Mouse (Mus musculus) hindbrain, embryonic 15.5 days (tissue): Measurements from ENCODE around the gene Kcnab1. TPM values are rescaled to one million over a fixed set of nuclear protein-coding genes. Genes with fewer than 3 reads are reported as not detected.

Experiments
- ATAC-seq: fragments of 200-750 bp; cut with Nextera tagmentation; 2 replicates; pipeline ENCODE4 v1.8.0; 2017; ENCODE audit warnings: low read depth, moderate number of reproducible peaks, moderate TSS enrichment; ENCODE audit not compliant: low FRiP score
- H3K27ac ChIP-seq: fragments of 300-500 bp; sonication (generic); replicated peaks from 2 replicates; pipeline ENCODE4 v1.5.1; 2015; ENCODE audit warnings: mild to moderate bottlenecking, inconsistent platforms
- H3K27me3 ChIP-seq: fragments of 300-500 bp; sonication (generic); 2 replicates; pipeline ENCODE4 v1.6.1; 2015; ENCODE audit warnings: control low read depth, inconsistent platforms
- H3K36me3 ChIP-seq: fragments of 300-500 bp; sonication (generic); 2 replicates; pipeline ENCODE4 v1.6.1; 2015; ENCODE audit warnings: control low read depth, inconsistent platforms
- H3K4me1 ChIP-seq: fragments of 300-500 bp; sonication (generic); replicated peaks from 2 replicates; pipeline ENCODE4 v1.6.1; 2015; ENCODE audit warnings: control low read depth, inconsistent platforms
- H3K4me2 ChIP-seq: fragments of 300-500 bp; sonication (generic); 2 replicates; pipeline ENCODE4 v1.6.1; 2015; ENCODE audit warnings: moderate library complexity, mild to moderate bottlenecking, inconsistent platforms
- H3K4me3 ChIP-seq: fragments of 300-500 bp; sonication (generic); 2 replicates; pipeline ENCODE4 v1.5.1; 2015; ENCODE audit warnings: mild to moderate bottlenecking, inconsistent platforms
- H3K9ac ChIP-seq: fragments of 300-500 bp; sonication (generic); 2 replicates; pipeline ENCODE4 v1.6.1; 2015; ENCODE audit warnings: inconsistent platforms
- H3K9me3 ChIP-seq: fragments of 300-500 bp; sonication (generic); 2 replicates; pipeline ENCODE4 v1.6.1; 2016; ENCODE audit warnings: control low read depth, inconsistent platforms
- WGBS: fragments of 180-500 bp; shearing (Covaris S2); methylation state at CpG from one replicate; pipeline ENCODE4 v1.1.7; 2015; 5-methylcytosine and 5-hydroxymethylcytosine counted together
- polyA plus RNA-seq: library from polyadenylated mRNA; unstranded; fragments of >200 nt; fragmentation: Nextera tagmentation; extraction: Ambion mirVana; gene quantifications from 2 replicates; pipeline ENCODE4 v1.2.1, GENCODE M21; 2015

The Kcnab1 gene
- polyA plus RNA-seq, 1 experiment from 2014 or later = 9.6 TPM

- no peak overlapping the region for H3K9ac ChIP-seq
- H3K4me3 ChIP-seq = no peak overlapping the region
- no peaks in the 10 kb centered on the region for H3K27me3 ChIP-seq
- no peak overlapping the region for H3K4me2 ChIP-seq
- ATAC-seq = no peak
- no peaks in the 10 kb centered on the region for H3K9me3 ChIP-seq
- H3K27ac ChIP-seq = no peak overlapping the region
- H3K36me3 ChIP-seq = no peaks in the 10 kb centered on the region
- 64% methylated on average over 2 of the region's 2 CpGs for WGBS
- no peaks in the 10 kb centered on the region for H3K4me1 ChIP-seq
Measured at GRCm38 (mm10) chr3:65213725-65214124, 104.5 kb downstream of the Kcnab1 start.

GRCm38 (mm10) chr3:65214635-65215034 is 105.5 kb downstream of the Kcnab1 start:
- H3K9me3 ChIP-seq = no peaks in the 10 kb centered on the region
- H3K27me3 ChIP-seq = no peaks in the 10 kb centered on the region
- ATAC-seq = no peak
- no peaks in the 10 kb centered on the region for H3K36me3 ChIP-seq
- H3K4me3 ChIP-seq = no peak overlapping the region
- H3K9ac ChIP-seq = no peak overlapping the region
- 87% methylated on average over 2 of the region's 2 CpGs for WGBS
- H3K4me1 ChIP-seq = no peaks in the 10 kb centered on the region
- no peak overlapping the region for H3K4me2 ChIP-seq
- no peak overlapping the region for H3K27ac ChIP-seq

- Histone ChIP-seq H3K4me3 (no peak overlapping the region), H3K27ac (no peak overlapping the region), H3K9me3 (no peaks in the 10 kb centered on the region), H3K9ac (no peak overlapping the region), H3K4me2 (no peak overlapping the region), H3K36me3 (no peaks in the 10 kb centered on the region), H3K27me3 (no peaks in the 10 kb centered on the region), H3K4me1 (no peaks in the 10 kb centered on the region)
- no peak for ATAC-seq
- 76% methylated on average over 7 of the region's 7 CpGs for WGBS
Measured at GRCm38 (mm10) chr3:65217673-65218579, 108.7 kb downstream of the Kcnab1 start.

- H3K4me1 ChIP-seq = no peaks in the 10 kb centered on the region
- no peak for ATAC-seq
Measured at GRCm38 (mm10) chr3:65220287-65220686, 111.1 kb downstream of the Kcnab1 start.

GRCm38 (mm10) chr3:65223635-65224034 is 114.5 kb downstream of the Kcnab1 start:
- Histone ChIP-seq H3K36me3 (no peaks in the 10 kb centered on the region), H3K4me3 (no peak overlapping the region), H3K9me3 (no peaks in the 10 kb centered on the region), H3K4me1 (no peaks in the 10 kb centered on the region), H3K4me2 (no peak overlapping the region), H3K9ac (no peak overlapping the region), H3K27ac (no peak overlapping the region), H3K27me3 (no peaks in the 10 kb centered on the region)
- 95% methylated on average over 2 of the region's 2 CpGs for WGBS
- no peak for ATAC-seq

More at GRCm38 (mm10) chr3:65220287-65220686, 111.1 kb downstream of the Kcnab1 start:
- no peaks in the 10 kb centered on the region for H3K9me3 ChIP-seq
- no peaks in the 10 kb centered on the region for H3K36me3 ChIP-seq
- no peak overlapping the region for H3K4me3 ChIP-seq
- H3K9ac ChIP-seq = no peak overlapping the region
- H3K4me2 ChIP-seq = no peak overlapping the region
- H3K27me3 ChIP-seq = no peaks in the 10 kb centered on the region
- no peak overlapping the region for H3K27ac ChIP-seq

GRCm38 (mm10) chr3:65230978-65231377 is 121.8 kb downstream of the Kcnab1 start:
- H3K9ac ChIP-seq = no peak overlapping the region
- H3K4me2 ChIP-seq = no peak overlapping the region
- no peaks in the 10 kb centered on the region for H3K27me3 ChIP-seq
- H3K4me1 ChIP-seq = no peaks in the 10 kb centered on the region
- no peak overlapping the region for H3K27ac ChIP-seq
- no peak for ATAC-seq
- H3K9me3 ChIP-seq = no peaks in the 10 kb centered on the region; the same call in 1 of the 2 replicates
- no peaks in the 10 kb centered on the region for H3K36me3 ChIP-seq
- no peak overlapping the region for H3K4me3 ChIP-seq
- 21% methylated on average over 1 of the region's 1 CpGs for WGBS

- H3K4me2 ChIP-seq = no peak overlapping the region
- no peaks in the 10 kb centered on the region for H3K36me3 ChIP-seq
- no peak overlapping the region for H3K4me3 ChIP-seq
- ATAC-seq = no peak
- WGBS = 76% methylated on average over 11 of the region's 11 CpGs
- H3K27me3 ChIP-seq = no peaks in the 10 kb centered on the region
- no peak overlapping the region for H3K27ac ChIP-seq
- no peaks in the 10 kb centered on the region for H3K4me1 ChIP-seq
- H3K9me3 ChIP-seq = no peaks in the 10 kb centered on the region; the same call in 1 of the 2 replicates
- H3K9ac ChIP-seq = no peak overlapping the region
Measured at GRCm38 (mm10) chr3:65231419-65232090, 122.4 kb downstream of the Kcnab1 start.

GRCm38 (mm10) chr3:65249023-65249422 is 139.8 kb downstream of the Kcnab1 start:
- Histone ChIP-seq H3K9me3 (no peaks in the 10 kb centered on the region), H3K36me3 (no peaks in the 10 kb centered on the region), H3K4me3 (no peak overlapping the region), H3K27ac (no peak overlapping the region), H3K4me1 (no peaks in the 10 kb centered on the region), H3K27me3 (no peaks in the 10 kb centered on the region), H3K4me2 (no peak overlapping the region), H3K9ac (no peak overlapping the region)
- ATAC-seq = no peak
- WGBS = 68% methylated on average over 6 of the region's 6 CpGs

- Histone ChIP-seq H3K27me3 (no peaks in the 10 kb centered on the region), H3K9ac (no peak overlapping the region), H3K4me1 (no peaks in the 10 kb centered on the region), H3K27ac (no peak overlapping the region), H3K9me3 (no peaks in the 10 kb centered on the region), H3K4me3 (no peak overlapping the region), H3K36me3 (no peaks in the 10 kb centered on the region), H3K4me2 (no peak overlapping the region)
- 92% methylated on average over 4 of the region's 4 CpGs for WGBS
- ATAC-seq = no peak
Measured at GRCm38 (mm10) chr3:65260521-65260920, 151.3 kb downstream of the Kcnab1 start.

GRCm38 (mm10) chr3:65262506-65263422 is 153.6 kb downstream of the Kcnab1 start:
- H3K27me3 ChIP-seq = no peaks in the 10 kb centered on the region
- H3K4me2 ChIP-seq = no peak overlapping the region
- 87% methylated on average over 12 of the region's 12 CpGs for WGBS
- H3K36me3 ChIP-seq = no peaks in the 10 kb centered on the region
- no peak for ATAC-seq
- no peaks in the 10 kb centered on the region for H3K9me3 ChIP-seq
- H3K27ac ChIP-seq = no peak overlapping the region
- no peaks in the 10 kb centered on the region for H3K4me1 ChIP-seq
- H3K4me3 ChIP-seq = no peak overlapping the region
- H3K9ac ChIP-seq = no peak overlapping the region

GRCm38 (mm10) chr3:65273317-65273716 is 164.1 kb downstream of the Kcnab1 start:
- Histone ChIP-seq H3K4me3 (no peak overlapping the region), H3K4me1 (no peaks in the 10 kb centered on the region), H3K9ac (no peak overlapping the region), H3K36me3 (no peaks in the 10 kb centered on the region), H3K27me3 (no peaks in the 10 kb centered on the region), H3K4me2 (no peak overlapping the region), H3K9me3 (no peaks in the 10 kb centered on the region), H3K27ac (no peak overlapping the region)
- no peak for ATAC-seq
- WGBS = 83% methylated on average over 1 of the region's 1 CpGs
